Mouse (Mus musculus) cerebellum, adult 2 months (tissue): ENCODE measurements around the gene Olfr883.

Experiments used
- CTCF ChIP-seq: fragments of 200-500 bp; IDR thresholded peaks from 2 replicates; pipeline ENCODE4 v1.5.1; 2011; ENCODE audit warnings: low read depth, mild to moderate bottlenecking, control low read depth, low read length, moderate library complexity, borderline replicate concordance; ENCODE audit not compliant: insufficient read depth
- POLR2A ChIP-seq: fragments of 200-500 bp; IDR thresholded peaks from 2 replicates; pipeline ENCODE4 v1.6.1; 2011; ENCODE audit warnings: low read length, control low read depth, borderline replicate concordance; ENCODE audit not compliant: insufficient read depth

DNA sequence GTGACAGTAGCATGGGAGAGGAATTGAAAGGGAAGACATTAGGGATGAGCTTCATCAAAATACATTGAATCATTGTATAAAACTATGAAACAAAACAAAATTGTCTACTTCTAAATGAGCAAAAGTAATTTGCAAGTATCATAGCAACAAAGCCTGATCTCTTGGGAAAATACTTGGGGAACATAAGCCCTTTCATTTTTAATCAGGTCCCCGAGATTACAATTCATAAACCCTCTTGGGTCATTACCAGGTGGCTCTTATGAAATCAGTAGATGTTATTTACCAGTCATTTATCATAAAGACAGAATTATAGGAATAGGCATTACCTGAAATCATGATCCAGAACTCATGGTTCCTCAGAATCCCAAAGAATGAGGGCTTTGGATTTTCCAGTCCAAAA lies 20.6 kb downstream of the Olfr883 start, which contains the start of gene Olfr884:
- TF ChIP-seq CTCF = no peak
- TF ChIP-seq POLR2A = no peak
